Mouse (Mus musculus) CH12.LX (cell line): ENCODE measurements at regions not wholly inside any gene's neighbourhood (a gene's known extent, or its start where the extent isn't known, plus 50 kb on each side); places are given as distances from the start of the nearest gene placed in this dataset.

Experiments used
- DNase-seq: peaks from one replicate; pipeline ENCODE4 v3.0.0-alpha.2; 2013; ENCODE audit errors: extremely low read depth
- H3K27ac ChIP-seq: 2 replicates; pipeline ENCODE4 v1.5.1; 2012; ENCODE audit warnings: low read depth, mild to moderate bottlenecking, control low read depth, moderate library complexity; ENCODE audit not compliant: insufficient read depth
- H3K27me3 ChIP-seq: replicated peaks from 2 replicates; pipeline ENCODE3; 2012; ENCODE audit warnings: inconsistent platforms
- H3K36me3 ChIP-seq, 2 experiments: replicated peaks in 1 of 2; 2 replicates each; pipeline versions ENCODE3 to v1.6.1; 2012; ENCODE audit warnings: inconsistent platforms in 1 of 2, low read length in 1 of 2, mild to moderate bottlenecking in 1 of 2, mixed read lengths in 1 of 2, moderate library complexity in 1 of 2; ENCODE audit not compliant: control insufficient read depth in 1 of 2, insufficient read depth in 1 of 2
- H3K4me1 ChIP-seq, 2 experiments: 2 replicates each; pipeline ENCODE4 v1.6.1; 2012; ENCODE audit warnings: inconsistent platforms in 1 of 2, moderate library complexity in 1 of 2; ENCODE audit not compliant: insufficient read depth in 2 of 2, control insufficient read depth in 1 of 2
- H3K4me2 ChIP-seq: 2 replicates; pipeline ENCODE4 v1.6.1; 2012; ENCODE audit warnings: low read depth, mild to moderate bottlenecking, control low read depth; ENCODE audit not compliant: poor library complexity, insufficient read depth, severe bottlenecking
- H3K4me3 ChIP-seq, 3 experiments: fragments of 150-350 bp in 1 of 3; sonication (generic) in 1 of 3; replicated peaks in 1 of 3; 2 replicates each; pipeline versions ENCODE3 to v1.5.1; 2011 to 2012; ENCODE audit warnings: low read depth in 2 of 3, low read length in 2 of 3, mild to moderate bottlenecking in 2 of 3, moderate library complexity in 2 of 3, control low read depth in 1 of 3, improper control_type of control experiment in 1 of 3, inconsistent platforms in 1 of 3, mixed read lengths in 1 of 3; ENCODE audit not compliant: poor library complexity in 1 of 3
- H3K79me2 ChIP-seq: replicated peaks from 2 replicates; pipeline ENCODE4 v1.6.1; 2012; ENCODE audit warnings: mild to moderate bottlenecking, moderate library complexity; ENCODE audit not compliant: control insufficient read depth, poor library complexity, insufficient read depth, severe bottlenecking; ENCODE audit errors: extremely low read depth
- H3K9ac ChIP-seq: 2 replicates; pipeline ENCODE4 v1.6.1; 2012; ENCODE audit warnings: low read depth, mild to moderate bottlenecking, control low read depth, moderate library complexity; ENCODE audit not compliant: insufficient read depth
- H3K9me3 ChIP-seq: replicated peaks from 2 replicates; pipeline ENCODE3; 2012; ENCODE audit warnings: low read length, inconsistent platforms, mixed read lengths
- CHD1 ChIP-seq: IDR thresholded peaks from 2 replicates; pipeline ENCODE4 v1.6.1; 2012; ENCODE audit warnings: low read depth, low read length, improper control_type of control experiment, inconsistent platforms
- CHD2 ChIP-seq: IDR thresholded peaks from 2 replicates; pipeline ENCODE4 v1.6.1; 2011; ENCODE audit warnings: low read length, improper control_type of control experiment
- E2F4 ChIP-seq: IDR thresholded peaks from 2 replicates; pipeline ENCODE4 v1.6.1; 2011; ENCODE audit warnings: low read depth, low read length, improper control_type of control experiment; ENCODE audit not compliant: insufficient replicate concordance
- ELF1 ChIP-seq: IDR thresholded peaks from 2 replicates; pipeline ENCODE4 v1.6.1; 2014; ENCODE audit warnings: low read depth, mild to moderate bottlenecking, inconsistent platforms, low read length, improper control_type of control experiment
- ETS1 ChIP-seq: conservative IDR thresholded peaks from 2 replicates; pipeline ENCODE4 v1.6.1; 2012; ENCODE audit warnings: low read depth, mild to moderate bottlenecking, inconsistent platforms, low read length, improper control_type of control experiment, moderate library complexity
- IRF4 ChIP-seq: IDR thresholded peaks from 2 replicates; pipeline ENCODE4 v1.6.1; 2014; ENCODE audit warnings: low read depth, mild to moderate bottlenecking, inconsistent platforms, low read length, improper control_type of control experiment
- MAFK ChIP-seq: IDR thresholded peaks from 2 replicates; pipeline ENCODE4 v1.6.1; 2011; ENCODE audit warnings: low read length, improper control_type of control experiment; ENCODE audit not compliant: insufficient replicate concordance
- MAX ChIP-seq: IDR thresholded peaks from 2 replicates; pipeline ENCODE4 v1.6.1; 2011; ENCODE audit warnings: low read length, improper control_type of control experiment
- MAZ ChIP-seq: IDR thresholded peaks from 2 replicates; pipeline ENCODE4 v1.6.1; 2012; ENCODE audit warnings: low read depth, mild to moderate bottlenecking, inconsistent platforms, low read length, improper control_type of control experiment, moderate library complexity
- MXI1 ChIP-seq: IDR thresholded peaks from 2 replicates; pipeline ENCODE4 v1.6.1; 2011; ENCODE audit warnings: mild to moderate bottlenecking, low read depth, low read length, improper control_type of control experiment
- NELFE ChIP-seq: IDR thresholded peaks from 2 replicates; pipeline ENCODE4 v1.6.1; 2011; ENCODE audit warnings: low read depth, low read length, improper control_type of control experiment
- PAX5 ChIP-seq: IDR thresholded peaks from 2 replicates; pipeline ENCODE4 v1.6.1; 2012; ENCODE audit warnings: low read length, inconsistent platforms, mixed read lengths
- RAD21 ChIP-seq: IDR thresholded peaks from 2 replicates; pipeline ENCODE4 v1.6.1; 2011; ENCODE audit warnings: low read depth, mild to moderate bottlenecking, low read length, improper control_type of control experiment, moderate library complexity
- RCOR1 ChIP-seq: conservative IDR thresholded peaks from 2 replicates; pipeline ENCODE4 v1.6.1; 2012; ENCODE audit warnings: low read depth, mild to moderate bottlenecking, inconsistent platforms, low read length, improper control_type of control experiment
- SIN3A ChIP-seq: IDR thresholded peaks from 2 replicates; pipeline ENCODE4 v1.6.1; 2012; ENCODE audit warnings: low read length, improper control_type of control experiment, inconsistent platforms
- TBP ChIP-seq: conservative IDR thresholded peaks from 2 replicates; pipeline ENCODE4 v1.6.1; 2011; ENCODE audit warnings: low read depth, low read length, improper control_type of control experiment
- USF1 ChIP-seq: IDR thresholded peaks from 2 replicates; pipeline ENCODE4 v1.6.1; 2014; ENCODE audit warnings: low read depth, mild to moderate bottlenecking, inconsistent platforms, low read length, improper control_type of control experiment
- ZMIZ1 ChIP-seq: IDR thresholded peaks from 2 replicates; pipeline ENCODE4 v1.6.1; 2012; ENCODE audit warnings: low read depth, mild to moderate bottlenecking, inconsistent platforms, low read length, improper control_type of control experiment
- dilution Hi-C: fragments of 300-500 bp; cut with MboI; formaldehyde crosslinking; loops from 2 replicates; pipeline ENCODE4 v1.14.3; 2020; ENCODE audit warnings: low sequenced_read_pairs; ENCODE audit not compliant: extremely low pct_unique_long_range_greater_than_20kb, extremely low pct_ligation_motif_present
- in situ Hi-C: fragments of 300-500 bp; cut with MboI; formaldehyde crosslinking; loops from 3 replicates; pipeline ENCODE4 v1.14.3; 2019; ENCODE audit warnings: low sequenced_read_pairs, low pct_ligation_motif_present, low pct_unique_long_range_greater_than_20kb, mixed read lengths

DNA sequence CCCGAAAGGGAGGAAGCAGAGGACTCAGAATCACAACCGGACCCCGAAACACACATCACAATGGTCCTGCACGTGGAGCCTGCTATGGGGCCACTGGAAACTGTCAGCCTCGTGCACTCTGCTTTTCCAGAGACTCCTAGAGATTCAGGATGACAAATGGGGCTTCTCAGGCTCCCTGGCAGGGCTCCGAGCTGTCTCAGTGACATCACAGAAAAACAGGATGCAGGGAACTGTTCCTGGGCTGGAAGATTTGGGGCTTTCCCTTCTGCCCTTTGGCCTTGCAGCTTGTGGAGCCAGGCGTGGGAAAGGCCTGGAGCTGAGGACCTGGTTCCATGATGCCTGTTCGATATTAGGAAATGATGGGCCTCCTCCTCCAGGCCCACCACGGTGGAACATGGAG lies 225.4 kb upstream of the Sulf2 start:
- H3K4me1 ChIP-seq, result peaks cover 0 to 11% of the 10 kb centered on the region in 2 experiments; a peak in 2 of 4 replicates
- H3K4me3 ChIP-seq, result no peak overlapping the region
- no peak for DNase-seq
- in situ Hi-C loops, result no loop called here
- H3K27ac ChIP-seq, result no peak overlapping the region
- no peaks in the 10 kb centered on the region for H3K79me2 ChIP-seq
- no peak for TF ChIP-seq PAX5
- no peak for TF ChIP-seq MAX
- TF ChIP-seq MAFK, result no peak
- no peak for TF ChIP-seq IRF4
- TF ChIP-seq E2F4, result no peak
- no peaks in the 10 kb centered on the region for H3K9me3 ChIP-seq
- no peak overlapping the region for H3K4me2 ChIP-seq
- dilution Hi-C loops, result no loop called here
- H3K27me3 ChIP-seq, result peaks cover 45% of the 10 kb centered on the region
- H3K9ac ChIP-seq, result no peak overlapping the region
- no peaks in the 10 kb centered on the region for H3K36me3 ChIP-seq

DNA sequence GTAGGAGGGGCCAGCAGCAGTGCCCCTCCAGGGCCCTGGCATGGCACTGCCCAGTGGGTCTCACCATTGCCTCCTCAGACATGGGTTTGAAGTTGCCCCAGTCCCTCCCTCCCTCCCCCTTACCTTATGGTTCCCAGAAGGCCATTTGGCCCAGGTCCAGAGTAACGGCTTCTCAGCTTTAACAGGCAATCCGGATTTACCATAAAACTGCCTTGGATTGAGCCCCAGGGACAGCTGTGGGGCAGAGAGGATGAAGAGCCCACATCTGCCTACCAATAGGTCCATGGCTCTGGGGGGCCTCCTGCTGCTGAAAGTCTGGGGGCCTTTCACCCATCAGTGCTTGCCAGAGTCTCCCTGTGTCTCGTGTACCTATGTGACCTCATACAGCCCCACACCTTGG lies 222.9 kb upstream of the Sulf2 start:
- no peak for DNase-seq
- no peaks in the 10 kb centered on the region for H3K79me2 ChIP-seq
- H3K4me1 ChIP-seq, result 0 out of 4 replicates have a peak, but pooled peaks cover 0 to under 1% of the 10 kb centered on the region in 2 experiments
- H3K9me3 ChIP-seq, result no peaks in the 10 kb centered on the region
- H3K27me3 ChIP-seq, result peaks cover 57% of the 10 kb centered on the region
- no peak overlapping the region for H3K9ac ChIP-seq
- dilution Hi-C loops, result no loop called here
- H3K27ac ChIP-seq, result no peak overlapping the region
- TF ChIP-seq SIN3A (no peak), NELFE (no peak), MXI1 (no peak), IRF4 (no peak), ETS1 (no peak), CHD2 (no peak), TBP (no peak), MAX (no peak), RAD21 (no peak), RCOR1 (no peak), USF1 (no peak), ELF1 (no peak), CHD1 (no peak), ZMIZ1 (no peak), MAZ (no peak)
- in situ Hi-C loops, result no loop called here
- H3K36me3 ChIP-seq, result no peaks in the 10 kb centered on the region
- H3K4me3 ChIP-seq, result no peak overlapping the region
- H3K4me2 ChIP-seq, result no peak overlapping the region
